Mouse (Mus musculus): Measurements from ENCODE around the gene Inpp4a.

Inpp4a gene

GRCm38 (mm10) chr1:37368768-37369385 is 69.2 kb downstream of the Inpp4a start:
- Histone ChIP-seq H3K27me3 (ENCODE audit: insufficient read depth, low read length) (no peaks in the 10 kb centered on the region), H3K36me3 (ENCODE audit: insufficient read depth, low read length) (peaks cover 19% of the 10 kb centered on the region), H3K4me1 (replicated peaks; ENCODE audit: low read depth, low read length) (0 out of 2 replicates have a peak, but pooled peaks cover 5% of the 10 kb centered on the region), H3K9me3 (ENCODE audit: low read length) (no peaks in the 10 kb centered on the region), H3K4me3 (replicated peaks; ENCODE audit: low read length) (no peak overlapping the region)
- TF ChIP-seq NANOG (IDR thresholded peaks at IDR 0.05; ENCODE audit: borderline replicate concordance, low read length): no peak
- TF ChIP-seq POU5F1 (IDR thresholded peaks at IDR 0.05; ENCODE audit: borderline replicate concordance, low read length): no peak

GRCm38 (mm10) chr1:37376177-37376576 is 76.5 kb downstream of the Inpp4a start:
- no peaks in the 10 kb centered on the region for H3K9me3 ChIP-seq (ENCODE audit: low read length)
- TF ChIP-seq POU5F1 (IDR thresholded peaks at IDR 0.05; ENCODE audit: borderline replicate concordance, low read length): no peak
- TF ChIP-seq NANOG (IDR thresholded peaks at IDR 0.05; ENCODE audit: borderline replicate concordance, low read length): no peak
- TF ChIP-seq CTCF (conservative IDR thresholded peaks at IDR 0.05; ENCODE audit: low read length): no peak
- H3K27me3 ChIP-seq (ENCODE audit: insufficient read depth, low read length): no peaks in the 10 kb centered on the region
- H3K4me1 ChIP-seq (replicated peaks; ENCODE audit: low read depth, low read length): no peaks in the 10 kb centered on the region
- H3K4me3 ChIP-seq (replicated peaks; ENCODE audit: low read length): no peak overlapping the region
- H3K36me3 ChIP-seq (ENCODE audit: insufficient read depth, low read length): no peaks in the 10 kb centered on the region; the same call in 1 of the 2 replicates

GRCm38 (mm10) chr1:37376751-37377150 is 77.1 kb downstream of the Inpp4a start:
- no peaks in the 10 kb centered on the region for H3K9me3 ChIP-seq (ENCODE audit: low read length)
- no peaks in the 10 kb centered on the region for H3K4me1 ChIP-seq (replicated peaks; ENCODE audit: low read depth, low read length)
- no peaks in the 10 kb centered on the region; the same call in 1 of the 2 replicates for H3K36me3 ChIP-seq (ENCODE audit: insufficient read depth, low read length)
- no peak for TF ChIP-seq CTCF (conservative IDR thresholded peaks at IDR 0.05; ENCODE audit: low read length)
- no peak for TF ChIP-seq NANOG (IDR thresholded peaks at IDR 0.05; ENCODE audit: borderline replicate concordance, low read length)
- TF ChIP-seq POU5F1 (IDR thresholded peaks at IDR 0.05; ENCODE audit: borderline replicate concordance, low read length): no peak
- no peaks in the 10 kb centered on the region for H3K27me3 ChIP-seq (ENCODE audit: insufficient read depth, low read length)
- no peak overlapping the region for H3K4me3 ChIP-seq (replicated peaks; ENCODE audit: low read length)

GRCm38 (mm10) chr1:37378095-37378494 is 78.4 kb downstream of the Inpp4a start:
- H3K9me3 ChIP-seq (ENCODE audit: low read length): no peaks in the 10 kb centered on the region
- no peak overlapping the region for H3K4me3 ChIP-seq (replicated peaks; ENCODE audit: low read length)
- H3K4me1 ChIP-seq (replicated peaks; ENCODE audit: low read depth, low read length): no peaks in the 10 kb centered on the region
- no peak for TF ChIP-seq NANOG (IDR thresholded peaks at IDR 0.05; ENCODE audit: borderline replicate concordance, low read length)
- no peak for TF ChIP-seq CTCF (conservative IDR thresholded peaks at IDR 0.05; ENCODE audit: low read length)
- TF ChIP-seq POU5F1 (IDR thresholded peaks at IDR 0.05; ENCODE audit: borderline replicate concordance, low read length): no peak
- H3K36me3 ChIP-seq (ENCODE audit: insufficient read depth, low read length): no peaks in the 10 kb centered on the region; the same call in 1 of the 2 replicates
- no peaks in the 10 kb centered on the region for H3K27me3 ChIP-seq (ENCODE audit: insufficient read depth, low read length)

DNA sequence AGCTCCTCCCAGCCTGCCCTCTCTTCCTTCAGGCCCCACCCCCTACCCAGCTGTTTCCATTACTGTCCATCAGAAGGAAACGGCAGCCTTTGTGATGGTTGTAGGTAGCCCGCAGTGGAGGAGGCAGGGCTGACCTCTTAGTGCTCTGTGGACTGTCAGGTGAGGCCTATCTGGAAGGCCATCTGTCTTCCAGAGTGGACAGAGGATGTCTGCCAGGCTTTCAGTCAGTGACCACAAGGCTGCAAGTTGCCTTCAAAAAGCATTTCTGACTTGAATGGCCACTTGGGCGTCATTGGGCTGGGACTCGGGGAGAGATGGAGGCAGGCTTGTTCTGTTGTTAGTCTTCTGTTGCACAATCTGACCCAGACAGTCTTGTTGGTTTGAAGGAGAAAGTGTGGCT is 79.9 kb downstream of the Inpp4a start:
- TF ChIP-seq CTCF (conservative IDR thresholded peaks at IDR 0.05; ENCODE audit: low read length): no peak
- no peak for TF ChIP-seq POU5F1 (IDR thresholded peaks at IDR 0.05; ENCODE audit: borderline replicate concordance, low read length)
- TF ChIP-seq NANOG (IDR thresholded peaks at IDR 0.05; ENCODE audit: borderline replicate concordance, low read length): no peak
- H3K9me3 ChIP-seq (ENCODE audit: low read length): no peaks in the 10 kb centered on the region
- H3K36me3 ChIP-seq (ENCODE audit: insufficient read depth, low read length): no peaks in the 10 kb centered on the region; the same call in 1 of the 2 replicates
- H3K4me1 ChIP-seq (replicated peaks; ENCODE audit: low read depth, low read length): no peaks in the 10 kb centered on the region
- no peaks in the 10 kb centered on the region for H3K27me3 ChIP-seq (ENCODE audit: insufficient read depth, low read length)
- no peak overlapping the region for H3K4me3 ChIP-seq (replicated peaks; ENCODE audit: low read length)

- Histone ChIP-seq H3K36me3 (ENCODE audit: insufficient read depth, low read length) (no peaks in the 10 kb centered on the region; the same call in 1 of the 2 replicates), H3K4me3 (replicated peaks; ENCODE audit: low read length) (no peak overlapping the region), H3K27me3 (ENCODE audit: insufficient read depth, low read length) (no peaks in the 10 kb centered on the region), H3K9me3 (ENCODE audit: low read length) (no peaks in the 10 kb centered on the region), H3K4me1 (replicated peaks; ENCODE audit: low read depth, low read length) (no peaks in the 10 kb centered on the region)
- TF ChIP-seq CTCF (conservative IDR thresholded peaks at IDR 0.05; ENCODE audit: low read length) (no peak), POU5F1 (IDR thresholded peaks at IDR 0.05; ENCODE audit: borderline replicate concordance, low read length) (no peak), NANOG (IDR thresholded peaks at IDR 0.05; ENCODE audit: borderline replicate concordance, low read length) (no peak)
These were observed 81.2 kb downstream of the Inpp4a start for GRCm38 (mm10) chr1:37380913-37381312.

- no peaks in the 10 kb centered on the region for H3K4me1 ChIP-seq (replicated peaks; ENCODE audit: low read depth, low read length)
- no peak for TF ChIP-seq CTCF (conservative IDR thresholded peaks at IDR 0.05; ENCODE audit: low read length)
- no peak for TF ChIP-seq NANOG (IDR thresholded peaks at IDR 0.05; ENCODE audit: borderline replicate concordance, low read length)
- no peak for TF ChIP-seq POU5F1 (IDR thresholded peaks at IDR 0.05; ENCODE audit: borderline replicate concordance, low read length)
- H3K27me3 ChIP-seq (ENCODE audit: insufficient read depth, low read length): no peaks in the 10 kb centered on the region
- H3K36me3 ChIP-seq (ENCODE audit: insufficient read depth, low read length): no peaks in the 10 kb centered on the region; the same call in 1 of the 2 replicates
- H3K9me3 ChIP-seq (ENCODE audit: low read length): no peaks in the 10 kb centered on the region
- H3K4me3 ChIP-seq (replicated peaks; ENCODE audit: low read length): no peak overlapping the region
These were observed 84.6 kb downstream of the Inpp4a start for GRCm38 (mm10) chr1:37384304-37384703.

GRCm38 (mm10) chr1:37386448-37386971 is 86.8 kb downstream of the Inpp4a start:
- H3K36me3 ChIP-seq (ENCODE audit: insufficient read depth, low read length): no peaks in the 10 kb centered on the region
- H3K27me3 ChIP-seq (ENCODE audit: insufficient read depth, low read length): no peaks in the 10 kb centered on the region
- no peaks in the 10 kb centered on the region for H3K4me1 ChIP-seq (replicated peaks; ENCODE audit: low read depth, low read length)
- H3K4me3 ChIP-seq (replicated peaks; ENCODE audit: low read length): no peak overlapping the region
- H3K9me3 ChIP-seq (ENCODE audit: low read length): no peaks in the 10 kb centered on the region
- no peak for TF ChIP-seq CTCF (conservative IDR thresholded peaks at IDR 0.05; ENCODE audit: low read length)
- no peak for TF ChIP-seq POU5F1 (IDR thresholded peaks at IDR 0.05; ENCODE audit: borderline replicate concordance, low read length)
- no peak for TF ChIP-seq NANOG (IDR thresholded peaks at IDR 0.05; ENCODE audit: borderline replicate concordance, low read length)
